Mouse (Mus musculus) forebrain, embryonic 14.5 days (tissue): ENCODE measurements around the gene Atxn7l1. TPM values are rescaled to one million over a fixed set of nuclear protein-coding genes. Genes with fewer than 3 reads are reported as not detected.
"Not testable (repeated sequence)": the region's sequence is repeated elsewhere in the genome, so short reads cannot be mapped to it uniquely, and the experiment has no call there.

Experiments used
- ATAC-seq: fragments of 200-750 bp; cut with Nextera tagmentation; 2 replicates; pipeline ENCODE4 v1.8.0; 2017; ENCODE audit warnings: mild to moderate bottlenecking, moderate library complexity
- DNase-seq: peaks from one replicate; pipeline ENCODE4 v3.0.0-alpha.2; 2015; ENCODE audit warnings: low spot score
- H3K27ac ChIP-seq: fragments of 300-500 bp; sonication (generic); 2 replicates; pipeline ENCODE4 v1.5.1; 2014; ENCODE audit warnings: low read depth, mild to moderate bottlenecking, control low read depth, low read length, moderate library complexity
- H3K27me3 ChIP-seq: fragments of 300-500 bp; sonication (generic); replicated peaks from 2 replicates; pipeline ENCODE4 v1.6.1; 2014; ENCODE audit warnings: low read length, control low read depth, mixed read lengths; ENCODE audit not compliant: control insufficient read depth, insufficient read depth
- H3K36me3 ChIP-seq: fragments of 300-500 bp; sonication (generic); 2 replicates; pipeline ENCODE4 v1.6.1; 2014; ENCODE audit warnings: low read length, control low read depth; ENCODE audit not compliant: control insufficient read depth, insufficient read depth
- H3K4me1 ChIP-seq: fragments of 300-500 bp; sonication (generic); 2 replicates; pipeline ENCODE4 v1.6.1; 2014; ENCODE audit warnings: antibody characterized with exemption, low read length, control low read depth; ENCODE audit not compliant: control insufficient read depth, insufficient read depth
- H3K4me2 ChIP-seq: fragments of 300-500 bp; sonication (generic); 2 replicates; pipeline ENCODE4 v1.6.1; 2014; ENCODE audit warnings: mild to moderate bottlenecking, control low read depth, low read length
- H3K4me3 ChIP-seq: fragments of 300-500 bp; sonication (generic); 2 replicates; pipeline ENCODE4 v1.5.1; 2014; ENCODE audit warnings: low read depth, low read length, control low read depth
- H3K9ac ChIP-seq: fragments of 300-500 bp; sonication (generic); 2 replicates; pipeline ENCODE4 v1.6.1; 2014; ENCODE audit warnings: mild to moderate bottlenecking, low read length, control low read depth, moderate library complexity
- H3K9me3 ChIP-seq: fragments of 300-500 bp; sonication (generic); replicated peaks from 2 replicates; pipeline ENCODE4 v1.6.1; 2016; ENCODE audit warnings: low read length, control low read depth, mixed read lengths; ENCODE audit not compliant: control insufficient read depth
- WGBS: fragments of 180-500 bp; shearing (Covaris S2); extraction: QIAGEN DNeasy Blood & Tissue Kit; methylation state at CpG from one replicate; pipeline ENCODE4 v1.1.7; 2014; 5-methylcytosine and 5-hydroxymethylcytosine counted together
- polyA plus RNA-seq: library from polyadenylated mRNA; unstranded; fragments of >200 nt; fragmentation: Nextera tagmentation; extraction: Ambion mirVana; gene quantifications from 2 replicates; pipeline ENCODE4 v1.2.1, GENCODE M21; 2014

Atxn7l1 gene
- polyA plus RNA-seq, 1 experiment from 2014 or later: 18.1 TPM

- Histone ChIP-seq H3K4me1 (peaks cover 4% of the 10 kb centered on the region; the same call in 1 of the 2 replicates), H3K4me3 (no peak overlapping the region), H3K27ac (no peak overlapping the region), H3K27me3 (no peaks in the 10 kb centered on the region), H3K9ac (no peak overlapping the region), H3K36me3 (peaks cover 5% of the 10 kb centered on the region; the same call in 1 of the 2 replicates), H3K9me3 (no peaks in the 10 kb centered on the region), H3K4me2 (no peak overlapping the region)
- no peak for DNase-seq
- 86% methylated on average over 7 of the region's 7 CpGs for WGBS
- ATAC-seq: no peak
Measured at GRCm38 (mm10) chr12:33160406-33160805, 12.9 kb downstream of the Atxn7l1 start.

GRCm38 (mm10) chr12:33162541-33162940 lies 15.0 kb downstream of the Atxn7l1 start:
- Histone ChIP-seq H3K27me3 (no peaks in the 10 kb centered on the region), H3K27ac (peak overlapping the region; percentile 22; the same call in 1 of the 2 replicates), H3K9ac (no peak overlapping the region), H3K4me3 (no peak overlapping the region), H3K9me3 (no peaks in the 10 kb centered on the region), H3K36me3 (0 out of 2 replicates have a peak, but pooled peaks cover 4% of the 10 kb centered on the region), H3K4me1 (peaks cover 4% of the 10 kb centered on the region; the same call in 1 of the 2 replicates), H3K4me2 (no peak overlapping the region)
- ATAC-seq: peak; percentile 64
- WGBS: 37% methylated on average over 12 of the region's 12 CpGs
- DNase-seq: peak; percentile 68

- H3K36me3 ChIP-seq, H3K4me3 ChIP-seq, H3K4me1 ChIP-seq, DNase-seq, H3K9me3 ChIP-seq, H3K9ac ChIP-seq, ATAC-seq, H3K27ac ChIP-seq, H3K4me2 ChIP-seq, H3K27me3 ChIP-seq: not testable (repeated sequence)
- WGBS: 97% methylated on average over 5 of the region's 5 CpGs
Measured at GRCm38 (mm10) chr12:33164019-33164418, 16.5 kb downstream of the Atxn7l1 start.

GRCm38 (mm10) chr12:33166712-33167111 lies 19.2 kb downstream of the Atxn7l1 start:
- H3K4me3 ChIP-seq: no peak overlapping the region
- H3K27me3 ChIP-seq: no peaks in the 10 kb centered on the region
- no peak overlapping the region for H3K4me2 ChIP-seq
- H3K36me3 ChIP-seq: no peaks in the 10 kb centered on the region
- H3K4me1 ChIP-seq: peaks cover 4% of the 10 kb centered on the region; the same call in 1 of the 2 replicates
- 58% methylated on average over 8 of the region's 8 CpGs for WGBS
- H3K9ac ChIP-seq: no peak overlapping the region
- no peak for ATAC-seq
- DNase-seq: no peak
- no peak overlapping the region for H3K27ac ChIP-seq
- no peaks in the 10 kb centered on the region for H3K9me3 ChIP-seq

DNA sequence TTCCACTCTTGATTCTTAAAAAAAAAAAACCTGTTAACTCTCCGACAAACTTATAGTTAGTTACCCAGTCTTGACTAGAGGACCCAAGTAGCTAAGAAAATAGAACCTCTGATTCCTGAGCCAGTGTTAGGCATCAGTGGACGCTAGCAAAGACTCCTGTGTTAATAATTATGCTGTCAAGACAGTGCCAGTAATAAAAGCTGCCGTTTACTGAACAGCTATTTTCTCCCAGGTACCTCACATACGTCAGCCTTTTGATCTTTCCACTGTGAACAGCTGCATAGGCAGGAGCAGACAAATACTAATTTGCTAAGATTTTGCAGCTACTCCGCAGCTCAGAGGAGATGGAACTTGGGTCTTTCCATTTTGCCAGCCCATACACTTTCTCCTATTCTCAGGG lies 20.1 kb downstream of the Atxn7l1 start:
- no peaks in the 10 kb centered on the region for H3K36me3 ChIP-seq
- no peak overlapping the region for H3K4me2 ChIP-seq
- peaks cover 3% of the 10 kb centered on the region; the same call in 1 of the 2 replicates for H3K4me1 ChIP-seq
- H3K27me3 ChIP-seq: no peaks in the 10 kb centered on the region
- no peak for ATAC-seq
- no peak overlapping the region for H3K4me3 ChIP-seq
- H3K27ac ChIP-seq: no peak overlapping the region
- H3K9me3 ChIP-seq: no peaks in the 10 kb centered on the region
- DNase-seq: no peak
- no peak overlapping the region for H3K9ac ChIP-seq
- WGBS: 81% methylated on average over 5 of the region's 5 CpGs

DNA sequence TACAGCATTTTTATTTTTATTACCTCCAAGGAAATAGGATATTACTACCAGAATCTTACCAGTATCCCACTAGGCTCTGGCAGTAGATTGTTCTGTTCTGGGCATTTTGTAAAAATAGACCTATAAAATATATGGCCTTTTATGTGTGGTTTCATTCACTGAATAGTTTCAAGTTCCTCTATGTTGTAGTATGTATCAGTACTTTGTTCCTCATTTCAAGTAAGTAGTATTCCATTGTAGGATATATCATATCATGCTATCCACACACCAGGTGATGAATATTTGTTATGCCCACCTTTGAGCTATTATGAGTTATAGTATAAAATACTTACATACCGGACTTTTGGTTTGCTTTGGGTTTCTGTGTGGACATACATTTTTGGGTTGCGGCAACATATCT lies 21.0 kb downstream of the Atxn7l1 start:
- Histone ChIP-seq H3K9ac (no peak overlapping the region), H3K4me1 (no peaks in the 10 kb centered on the region), H3K4me2 (no peak overlapping the region), H3K9me3 (no peaks in the 10 kb centered on the region), H3K36me3 (no peaks in the 10 kb centered on the region), H3K4me3 (no peak overlapping the region), H3K27me3 (no peaks in the 10 kb centered on the region), H3K27ac (no peak overlapping the region)
- ATAC-seq: no peak
- DNase-seq: no peak
- WGBS: 96% methylated on average over 2 of the region's 2 CpGs

- H3K9ac ChIP-seq: no peak overlapping the region
- no peaks in the 10 kb centered on the region for H3K27me3 ChIP-seq
- H3K36me3 ChIP-seq: no peaks in the 10 kb centered on the region
- WGBS: 93% methylated on average over 11 of the region's 11 CpGs
- H3K4me3 ChIP-seq: no peak overlapping the region
- H3K4me2 ChIP-seq: no peak overlapping the region
- no peaks in the 10 kb centered on the region for H3K4me1 ChIP-seq
- DNase-seq (no peak), ATAC-seq (no peak)
- no peak overlapping the region for H3K27ac ChIP-seq
- H3K9me3 ChIP-seq: no peaks in the 10 kb centered on the region
Measured at GRCm38 (mm10) chr12:33169777-33170494, 22.4 kb downstream of the Atxn7l1 start.

GRCm38 (mm10) chr12:33170822-33171221 lies 23.3 kb downstream of the Atxn7l1 start:
- Histone ChIP-seq H3K4me1 (peaks cover 2% of the 10 kb centered on the region), H3K27me3 (no peaks in the 10 kb centered on the region), H3K4me3 (no peak overlapping the region), H3K4me2 (no peak overlapping the region), H3K36me3 (no peaks in the 10 kb centered on the region), H3K9me3 (no peaks in the 10 kb centered on the region), H3K27ac (no peak overlapping the region), H3K9ac (no peak overlapping the region)
- 92% methylated on average over 7 of the region's 7 CpGs for WGBS
- DNase-seq (no peak), ATAC-seq (no peak)

- Histone ChIP-seq H3K9ac (no peak overlapping the region), H3K4me2 (no peak overlapping the region), H3K4me3 (no peak overlapping the region), H3K9me3 (no peaks in the 10 kb centered on the region), H3K27ac (no peak overlapping the region), H3K4me1 (peaks cover 12% of the 10 kb centered on the region), H3K36me3 (no peaks in the 10 kb centered on the region), H3K27me3 (no peaks in the 10 kb centered on the region)
- 70% methylated on average over 9 of the region's 9 CpGs for WGBS
- DNase-seq (no peak), ATAC-seq (no peak)
Measured at GRCm38 (mm10) chr12:33172926-33173325, 25.4 kb downstream of the Atxn7l1 start.
